Mouse (Mus musculus): Measurements from ENCODE around the gene Nrip1. TPM values are rescaled to one million over a fixed set of nuclear protein-coding genes. Genes with fewer than 3 reads are reported as not detected.

The Nrip1 gene
- total RNA-seq, 2 experiments from 2014 or later = 28.0 to 31.3 TPM

GRCm38 (mm10) chr16:76319364-76320117 lies 54.1 kb downstream of the Nrip1 start:
- DNase-seq = no peak
- intact Hi-C loops (cut with DNase I) = no loop called here

- no peak for DNase-seq
- intact Hi-C loops (cut with DNase I) = no loop called here
Measured at GRCm38 (mm10) chr16:76318331-76318922, 55.2 kb downstream of the Nrip1 start.

- intact Hi-C loops (cut with DNase I) = no loop called here
- DNase-seq = no peak
Measured at GRCm38 (mm10) chr16:76316940-76317822, 56.4 kb downstream of the Nrip1 start.

GRCm38 (mm10) chr16:76315642-76316041 lies 58.0 kb downstream of the Nrip1 start:
- intact Hi-C loops (cut with DNase I) = no loop called here

GRCm38 (mm10) chr16:76314013-76314950 lies 59.3 kb downstream of the Nrip1 start:
- intact Hi-C loops (cut with DNase I) = no loop called here

More at GRCm38 (mm10) chr16:76315642-76316041, 58.0 kb downstream of the Nrip1 start:
- DNase-seq = no peak

GRCm38 (mm10) chr16:76312887-76313420 lies 60.7 kb downstream of the Nrip1 start:
- intact Hi-C loops (cut with DNase I) = no loop called here
- no peak for DNase-seq

More at GRCm38 (mm10) chr16:76314013-76314950, 59.3 kb downstream of the Nrip1 start:
- DNase-seq = no peak

- DNase-seq = no peak
- intact Hi-C loops (cut with DNase I) = no loop called here
Measured at GRCm38 (mm10) chr16:76310791-76311190, 62.8 kb downstream of the Nrip1 start.

GRCm38 (mm10) chr16:76310286-76310685 lies 63.3 kb downstream of the Nrip1 start:
- intact Hi-C loops (cut with DNase I) = no loop called here

GRCm38 (mm10) chr16:76309280-76309679 lies 64.3 kb downstream of the Nrip1 start:
- intact Hi-C loops (cut with DNase I) = no loop called here

More at GRCm38 (mm10) chr16:76310286-76310685, 63.3 kb downstream of the Nrip1 start:
- DNase-seq = no peak

GRCm38 (mm10) chr16:76307039-76307438 lies 66.6 kb downstream of the Nrip1 start:
- no peak for DNase-seq

More at GRCm38 (mm10) chr16:76309280-76309679, 64.3 kb downstream of the Nrip1 start:
- no peak for DNase-seq

GRCm38 (mm10) chr16:76306446-76306845 lies 67.2 kb downstream of the Nrip1 start:
- intact Hi-C loops (cut with DNase I) = no loop called here
- no peak for DNase-seq

More at GRCm38 (mm10) chr16:76307039-76307438, 66.6 kb downstream of the Nrip1 start:
- intact Hi-C loops (cut with DNase I) = no loop called here

- DNase-seq = no peak
- intact Hi-C loops (cut with DNase I) = no loop called here
Measured at GRCm38 (mm10) chr16:76303436-76303835, 70.2 kb downstream of the Nrip1 start.

GRCm38 (mm10) chr16:76301728-76302050 lies 71.9 kb downstream of the Nrip1 start:
- DNase-seq = no peak
- intact Hi-C loops (cut with DNase I) = no loop called here

GRCm38 (mm10) chr16:76301037-76301727 lies 72.4 kb downstream of the Nrip1 start:
- intact Hi-C loops (cut with DNase I) = no loop called here
- no peak for DNase-seq

- intact Hi-C loops (cut with DNase I) = no loop called here
Measured at GRCm38 (mm10) chr16:76300452-76300851, 73.2 kb downstream of the Nrip1 start.

GRCm38 (mm10) chr16:76299511-76299910 lies 74.1 kb downstream of the Nrip1 start:
- intact Hi-C loops (cut with DNase I) = no loop called here

More at GRCm38 (mm10) chr16:76300452-76300851, 73.2 kb downstream of the Nrip1 start:
- DNase-seq = no peak

GRCm38 (mm10) chr16:76295322-76295721 lies 78.3 kb downstream of the Nrip1 start:
- intact Hi-C loops (cut with DNase I) = loop anchor here (2.0 kb wide), 1 partner anchor 29 kb away; no protein-coding TSS in a partner anchor
- no peak for DNase-seq

More at GRCm38 (mm10) chr16:76299511-76299910, 74.1 kb downstream of the Nrip1 start:
- no peak for DNase-seq

GRCm38 (mm10) chr16:76294550-76294949 lies 79.1 kb downstream of the Nrip1 start:
- no peak for DNase-seq
- intact Hi-C loops (cut with DNase I) = loop anchor here (2.0 kb wide), 1 partner anchor 30 kb away; no protein-coding TSS in a partner anchor
